Mouse (Mus musculus): ENCODE results near the gene Trim80. TPM values are rescaled to one million over a fixed set of nuclear protein-coding genes. Genes with fewer than 3 reads are reported as not detected.

Gene Trim80
- polyA plus RNA-seq (2015; fragmentation: Nextera tagmentation; extraction: Ambion mirVana), result not detected in 2 replicates

- no peak within 1 kb of the TSS for H3K4me3 ChIP-seq
- H3K9me3 ChIP-seq, result no peaks in the 10 kb centered on the region
- 94% methylated on average over 9 of the region's 9 CpGs for WGBS
- no peak for ATAC-seq (replicated peaks)
- no peaks in the 10 kb centered on the region for H3K36me3 ChIP-seq (replicated peaks)
- H3K4me2 ChIP-seq, result no peak within 1 kb of the TSS
- H3K27me3 ChIP-seq (replicated peaks), result no peaks in the 10 kb centered on the region
- H3K4me1 ChIP-seq, result peaks cover 12% of the 10 kb centered on the region
- H3K9ac ChIP-seq, result no peak within 1 kb of the TSS
- no peak within 1 kb of the TSS for H3K27ac ChIP-seq
These were observed at the start of gene Trim80 for GRCm38 (mm10) chr11:115439906-115440595. Gene Trim80 (plus strand): TSS chr11:115440545.

- Histone ChIP-seq H3K4me2 (no peak overlapping the region), H3K9me3 (no peaks in the 10 kb centered on the region), H3K4me3 (no peak overlapping the region), H3K27ac (no peak overlapping the region), H3K4me1 (0 out of 2 replicates have a peak, but pooled peaks cover 1% of the 10 kb centered on the region), H3K27me3 (replicated peaks) (no peaks in the 10 kb centered on the region), H3K9ac (no peak overlapping the region), H3K36me3 (replicated peaks) (peaks cover 43% of the 10 kb centered on the region)
- no peak for ATAC-seq (replicated peaks)
- WGBS, result 94% methylated on average over 7 of the region's 7 CpGs
These were observed 49.0 kb upstream of the Trim80 start for GRCm38 (mm10) chr11:115391358-115391757.

GRCm38 (mm10) chr11:115393721-115394325, 46.5 kb upstream of the Trim80 start:
- peaks cover 43% of the 10 kb centered on the region for H3K36me3 ChIP-seq (replicated peaks)
- ATAC-seq (replicated peaks), result no peak

GRCm38 (mm10) chr11:115398085-115398484, 42.3 kb upstream of the Trim80 start:
- H3K4me3 ChIP-seq, result no peak overlapping the region
- H3K9me3 ChIP-seq, result no peaks in the 10 kb centered on the region
- no peak for ATAC-seq (replicated peaks)
- peaks cover 17% of the 10 kb centered on the region for H3K4me1 ChIP-seq
- no peak overlapping the region for H3K9ac ChIP-seq
- H3K27me3 ChIP-seq (replicated peaks), result no peaks in the 10 kb centered on the region
- H3K4me2 ChIP-seq, result no peak overlapping the region
- WGBS, result 82% methylated on average over 7 of the region's 7 CpGs
- no peak overlapping the region for H3K27ac ChIP-seq
- peaks cover 29% of the 10 kb centered on the region for H3K36me3 ChIP-seq (replicated peaks)

More at GRCm38 (mm10) chr11:115393721-115394325, 46.5 kb upstream of the Trim80 start:
- Histone ChIP-seq H3K4me1 (no peaks in the 10 kb centered on the region), H3K4me3 (no peak overlapping the region), H3K9ac (no peak overlapping the region), H3K27me3 (replicated peaks) (no peaks in the 10 kb centered on the region), H3K27ac (no peak overlapping the region), H3K9me3 (no peaks in the 10 kb centered on the region), H3K4me2 (no peak overlapping the region)
- 72% methylated on average over 34 of the region's 34 CpGs for WGBS

GRCm38 (mm10) chr11:115400126-115400525, 40.2 kb upstream of the Trim80 start:
- no peaks in the 10 kb centered on the region for H3K27me3 ChIP-seq (replicated peaks)
- no peak for ATAC-seq (replicated peaks)
- H3K4me1 ChIP-seq, result peaks cover 32% of the 10 kb centered on the region
- no peaks in the 10 kb centered on the region for H3K9me3 ChIP-seq
- H3K36me3 ChIP-seq (replicated peaks), result peaks cover 12% of the 10 kb centered on the region; the same call in 1 of the 2 replicates
- no peak overlapping the region for H3K4me3 ChIP-seq
- WGBS, result 75% methylated on average over 3 of the region's 3 CpGs
- H3K27ac ChIP-seq, result peak overlapping the region; percentile 71
- H3K4me2 ChIP-seq, result no peak overlapping the region
- no peak overlapping the region for H3K9ac ChIP-seq

GRCm38 (mm10) chr11:115400630-115401391, 39.5 kb upstream of the Trim80 start:
- peak; percentile 47 for ATAC-seq (replicated peaks)
- Histone ChIP-seq H3K36me3 (replicated peaks) (peaks cover 6% of the 10 kb centered on the region; the same call in 1 of the 2 replicates), H3K27ac (peak overlapping the region; percentile 71), H3K4me1 (peaks cover 39% of the 10 kb centered on the region), H3K27me3 (replicated peaks) (no peaks in the 10 kb centered on the region), H3K9me3 (no peaks in the 10 kb centered on the region), H3K4me3 (no peak overlapping the region), H3K4me2 (peak overlapping the region; percentile 25), H3K9ac (no peak overlapping the region)
- 27% methylated on average over 11 of the region's 11 CpGs for WGBS

- peaks cover 39% of the 10 kb centered on the region for H3K4me1 ChIP-seq
- no peaks in the 10 kb centered on the region for H3K36me3 ChIP-seq (replicated peaks)
- peak within 1 kb of the TSS; percentile 78 for H3K4me3 ChIP-seq
- peak within 1 kb of the TSS; percentile 82 for H3K4me2 ChIP-seq
- no peaks in the 10 kb centered on the region for H3K9me3 ChIP-seq
- peak within 1 kb of the TSS; percentile 90 for H3K9ac ChIP-seq
- H3K27ac ChIP-seq, result peak within 1 kb of the TSS; percentile 91
- peak; percentile 91 for ATAC-seq (replicated peaks)
- 3% methylated on average over 50 of the region's 50 CpGs for WGBS
- no peaks in the 10 kb centered on the region for H3K27me3 ChIP-seq (replicated peaks)
These were observed 36.8 kb upstream of the Trim80 start, which contains the start of gene Mrpl58 for GRCm38 (mm10) chr11:115403338-115404124. Gene Mrpl58 (plus strand): TSS chr11:115403752.

- H3K36me3 ChIP-seq (replicated peaks), result peaks cover under 1% of the 10 kb centered on the region
- no peaks in the 10 kb centered on the region for H3K9me3 ChIP-seq
- no peak overlapping the region for H3K27ac ChIP-seq
- no peak overlapping the region for H3K4me3 ChIP-seq
- 95% methylated on average over 6 of the region's 6 CpGs for WGBS
- H3K27me3 ChIP-seq (replicated peaks), result no peaks in the 10 kb centered on the region
- ATAC-seq (replicated peaks), result no peak
- peaks cover 50% of the 10 kb centered on the region for H3K4me1 ChIP-seq
- H3K4me2 ChIP-seq, result no peak overlapping the region
- no peak overlapping the region for H3K9ac ChIP-seq
These were observed 34.6 kb upstream of the Trim80 start for GRCm38 (mm10) chr11:115405723-115406122.

GRCm38 (mm10) chr11:115406858-115407401, 33.4 kb upstream of the Trim80 start:
- Histone ChIP-seq H3K27ac (no peak overlapping the region), H3K4me1 (peaks cover 56% of the 10 kb centered on the region), H3K9me3 (no peaks in the 10 kb centered on the region), H3K27me3 (replicated peaks) (no peaks in the 10 kb centered on the region), H3K4me2 (no peak overlapping the region), H3K9ac (no peak overlapping the region), H3K4me3 (no peak overlapping the region), H3K36me3 (replicated peaks) (peaks cover 6% of the 10 kb centered on the region)
- ATAC-seq (replicated peaks), result no peak
- WGBS, result 94% methylated on average over 17 of the region's 17 CpGs

GRCm38 (mm10) chr11:115408266-115408920, 32.0 kb upstream of the Trim80 start:
- Histone ChIP-seq H3K4me3 (no peak overlapping the region), H3K27me3 (replicated peaks) (no peaks in the 10 kb centered on the region), H3K4me1 (peaks cover 62% of the 10 kb centered on the region), H3K4me2 (no peak overlapping the region), H3K27ac (peak overlapping the region; percentile 96), H3K36me3 (replicated peaks) (peaks cover 6% of the 10 kb centered on the region), H3K9me3 (no peaks in the 10 kb centered on the region), H3K9ac (no peak overlapping the region)
- no peak for ATAC-seq (replicated peaks)
- 65% methylated on average over 6 of the region's 6 CpGs for WGBS

- H3K4me1 ChIP-seq, result peaks cover 63% of the 10 kb centered on the region
These were observed 30.8 kb upstream of the Trim80 start for GRCm38 (mm10) chr11:115409556-115409955.

More at GRCm38 (mm10) chr11:115409556-115409955, 30.8 kb upstream of the Trim80 start:
- no peaks in the 10 kb centered on the region for H3K9me3 ChIP-seq
- peak overlapping the region; percentile 96 for H3K27ac ChIP-seq
- no peak for ATAC-seq (replicated peaks)
- no peaks in the 10 kb centered on the region for H3K27me3 ChIP-seq (replicated peaks)
- H3K4me3 ChIP-seq, result no peak overlapping the region
- WGBS, result 5% methylated on average over 7 of the region's 7 CpGs
- H3K4me2 ChIP-seq, result 0 out of 2 replicates have a peak overlapping the region, but pooled peaks have one; percentile 5
- H3K36me3 ChIP-seq (replicated peaks), result peaks cover 6% of the 10 kb centered on the region
- H3K9ac ChIP-seq, result no peak overlapping the region
